Mouse (Mus musculus) embryonic facial prominence, embryonic 12.5 days (tissue): Measurements from ENCODE around the gene Eif4a3. TPM values are rescaled to one million over a fixed set of nuclear protein-coding genes. Genes with fewer than 3 reads are reported as not detected.

ENCODE experiments used
- polyA plus RNA-seq: library from polyadenylated mRNA; unstranded; fragments of >200 nt; fragmentation: Nextera tagmentation; extraction: Ambion mirVana; gene quantifications from 2 replicates; pipeline ENCODE4 v1.2.1, GENCODE M21; 2016

Gene Eif4a3
- polyA plus RNA-seq, 1 experiment from 2014 or later: 343 TPM

Other genes with a start within 250 kb of the Eif4a3 start
- 11.7 and 12.3 TPM in 2 replicates for gene Cbx4, start 213.9 kb downstream of the Eif4a3 start, polyA plus RNA-seq
- 20.3 and 20.9 TPM in 2 replicates for gene Tbc1d16, start 71.6 kb downstream of the Eif4a3 start, polyA plus RNA-seq
- 10.5 and 11.6 TPM in 2 replicates for gene Ccdc40, start 71.5 kb downstream of the Eif4a3 start, polyA plus RNA-seq
- gene Gaa, start 32.2 kb downstream of the Eif4a3 start, polyA plus RNA-seq: 54.1 and 57.6 TPM in 2 replicates
- gene Card14, start 7.7 kb upstream of the Eif4a3 start, polyA plus RNA-seq: 0.28 and 0.52 TPM in 2 replicates
- gene Sgsh, start 55.4 kb upstream of the Eif4a3 start, polyA plus RNA-seq: 5.9 and 6.2 TPM in 2 replicates
- gene Slc26a11, start 55.5 kb upstream of the Eif4a3 start, polyA plus RNA-seq: 10.0 and 12.3 TPM in 2 replicates
- gene Rnf213, start 93.0 kb upstream of the Eif4a3 start, polyA plus RNA-seq: 1.6 and 1.7 TPM in 2 replicates
- 19.1 and 22.4 TPM in 2 replicates for gene Endov, start 191.3 kb upstream of the Eif4a3 start, polyA plus RNA-seq
- 2.0 and 2.4 TPM in 2 replicates for gene Nptx1, start 247.7 kb upstream of the Eif4a3 start, polyA plus RNA-seq